Mouse (Mus musculus) midbrain, embryonic 10.5 days (tissue): ENCODE data around the gene Lrrk2. TPM values are rescaled to one million over a fixed set of nuclear protein-coding genes. Genes with fewer than 3 reads are reported as not detected.
"Not testable (repeated sequence)": the region's sequence is repeated elsewhere in the genome, so short reads cannot be mapped to it uniquely, and the experiment has no call there.

Source experiments
- DNase-seq: peaks from one replicate; pipeline ENCODE4 v3.0.0-alpha.2; 2017; ENCODE audit warnings: low spot score
- H3K27ac ChIP-seq: fragments of 300-500 bp; sonication (generic); replicated peaks from 2 replicates; pipeline ENCODE4 v1.5.1; 2016; ENCODE audit warnings: mild to moderate bottlenecking
- H3K27me3 ChIP-seq: fragments of 300-500 bp; sonication (generic); 2 replicates; pipeline ENCODE4 v1.6.1; 2016; ENCODE audit warnings: low read depth, mild to moderate bottlenecking; ENCODE audit not compliant: poor library complexity, severe bottlenecking
- H3K36me3 ChIP-seq: fragments of 300-500 bp; sonication (generic); 2 replicates; pipeline ENCODE4 v1.6.1; 2016; ENCODE audit warnings: mild to moderate bottlenecking, moderate library complexity
- H3K4me1 ChIP-seq: fragments of 300-500 bp; sonication (generic); 2 replicates; pipeline ENCODE4 v1.6.1; 2016
- H3K4me3 ChIP-seq: fragments of 300-500 bp; sonication (generic); 2 replicates; pipeline ENCODE4 v1.5.1; 2016; ENCODE audit warnings: mild to moderate bottlenecking, moderate library complexity
- H3K9me3 ChIP-seq: fragments of 300-500 bp; sonication (generic); replicated peaks from 2 replicates; pipeline ENCODE4 v1.6.1; 2016; ENCODE audit warnings: mild to moderate bottlenecking
- WGBS: fragments of 180-500 bp; shearing (Covaris S2); methylation state at CpG from one replicate; pipeline ENCODE4 v1.1.7; 2016; 5-methylcytosine and 5-hydroxymethylcytosine counted together
- polyA plus RNA-seq: library from polyadenylated mRNA; unstranded; fragments of >200 nt; fragmentation: Nextera tagmentation; extraction: Ambion mirVana; gene quantifications from 2 replicates; pipeline ENCODE4 v1.2.1, GENCODE M21; 2016

The Lrrk2 gene
- polyA plus RNA-seq, 1 experiment from 2014 or later: 2.1 TPM

GRCm38 (mm10) chr15:91779166-91779565 is 106.2 kb downstream of the Lrrk2 start:
- Histone ChIP-seq H3K27ac (no peak overlapping the region), H3K4me1 (no peaks in the 10 kb centered on the region), H3K4me3 (no peak overlapping the region), H3K27me3 (no peaks in the 10 kb centered on the region), H3K36me3 (no peaks in the 10 kb centered on the region), H3K9me3 (no peaks in the 10 kb centered on the region)
- WGBS: 89% methylated on average over 9 of the region's 9 CpGs
- DNase-seq: no peak

GRCm38 (mm10) chr15:91781172-91781571 is 108.2 kb downstream of the Lrrk2 start:
- Histone ChIP-seq H3K9me3 (no peaks in the 10 kb centered on the region), H3K36me3 (no peaks in the 10 kb centered on the region), H3K27ac (no peak overlapping the region), H3K27me3 (no peaks in the 10 kb centered on the region), H3K4me1 (no peaks in the 10 kb centered on the region), H3K4me3 (no peak overlapping the region)
- 38% methylated on average over 6 of the region's 6 CpGs for WGBS
- peak; percentile 40 for DNase-seq

- no peaks in the 10 kb centered on the region for H3K9me3 ChIP-seq
- no peaks in the 10 kb centered on the region for H3K4me1 ChIP-seq
- no peaks in the 10 kb centered on the region for H3K36me3 ChIP-seq
- DNase-seq: no peak
- no peak overlapping the region for H3K4me3 ChIP-seq
- WGBS: 94% methylated on average over 11 of the region's 11 CpGs
- H3K27me3 ChIP-seq: no peaks in the 10 kb centered on the region
- no peak overlapping the region for H3K27ac ChIP-seq
These were observed 115.4 kb downstream of the Lrrk2 start for GRCm38 (mm10) chr15:91788338-91788737.

- H3K4me3 ChIP-seq: no peak overlapping the region
- 92% methylated on average over 4 of the region's 4 CpGs for WGBS
- no peak for DNase-seq
- no peaks in the 10 kb centered on the region for H3K36me3 ChIP-seq
- no peaks in the 10 kb centered on the region for H3K27me3 ChIP-seq
- no peaks in the 10 kb centered on the region for H3K9me3 ChIP-seq
- no peaks in the 10 kb centered on the region for H3K4me1 ChIP-seq
- no peak overlapping the region for H3K27ac ChIP-seq
These were observed 133.5 kb downstream of the Lrrk2 start for GRCm38 (mm10) chr15:91806463-91806862.

GRCm38 (mm10) chr15:91835319-91835718 is 162.3 kb downstream of the Lrrk2 start:
- H3K4me3 ChIP-seq: no peak overlapping the region
- DNase-seq: no peak
- no peaks in the 10 kb centered on the region for H3K27me3 ChIP-seq
- 83% methylated on average over 6 of the region's 6 CpGs for WGBS
- H3K9me3 ChIP-seq: no peaks in the 10 kb centered on the region
- H3K4me1 ChIP-seq: no peaks in the 10 kb centered on the region
- no peaks in the 10 kb centered on the region for H3K36me3 ChIP-seq
- no peak overlapping the region for H3K27ac ChIP-seq

GRCm38 (mm10) chr15:91837965-91838364 is 165.0 kb downstream of the Lrrk2 start, which contains the start of gene Smgc:
Gene Smgc (plus strand): TSS chr15:91838265.
- no peaks in the 10 kb centered on the region for H3K36me3 ChIP-seq
- H3K27ac ChIP-seq: no peak within 1 kb of the TSS
- no peaks in the 10 kb centered on the region for H3K27me3 ChIP-seq
- no peak within 1 kb of the TSS for H3K4me3 ChIP-seq
- no peaks in the 10 kb centered on the region for H3K9me3 ChIP-seq
- 93% methylated on average over 7 of the region's 7 CpGs for WGBS
- DNase-seq: no peak
- H3K4me1 ChIP-seq: no peaks in the 10 kb centered on the region

- 8% methylated on average over 5 of the region's 5 CpGs for WGBS
These were observed 191.2 kb downstream of the Lrrk2 start for GRCm38 (mm10) chr15:91864130-91864529.

More at GRCm38 (mm10) chr15:91864130-91864529, 191.2 kb downstream of the Lrrk2 start:
- H3K4me1 ChIP-seq: peaks cover 12% of the 10 kb centered on the region
- not testable (repeated sequence) for H3K36me3 ChIP-seq, DNase-seq, H3K4me3 ChIP-seq, H3K9me3 ChIP-seq, H3K27ac ChIP-seq, H3K27me3 ChIP-seq

Other genes with a start within 250 kb of the Lrrk2 start
- 0.59 and 0.92 TPM in 2 replicates for gene Slc2a13, start 99.9 kb upstream of the Lrrk2 start, polyA plus RNA-seq
- gene Smgc, start 165.1 kb downstream of the Lrrk2 start, polyA plus RNA-seq: not detected in 2 replicates